Mouse (Mus musculus) layer of hippocampus, adult 11-12 months (tissue): ENCODE measurements around the gene Rps18.
A peak's percentile ranks its signal among the peaks of the same experiment; 100 is the strongest.

Source experiments
- DNase-seq: peaks from one replicate; pipeline ENCODE4 v3.0.0; 2022; ENCODE audit warnings: low spot score

Gene Rps18

DNA sequence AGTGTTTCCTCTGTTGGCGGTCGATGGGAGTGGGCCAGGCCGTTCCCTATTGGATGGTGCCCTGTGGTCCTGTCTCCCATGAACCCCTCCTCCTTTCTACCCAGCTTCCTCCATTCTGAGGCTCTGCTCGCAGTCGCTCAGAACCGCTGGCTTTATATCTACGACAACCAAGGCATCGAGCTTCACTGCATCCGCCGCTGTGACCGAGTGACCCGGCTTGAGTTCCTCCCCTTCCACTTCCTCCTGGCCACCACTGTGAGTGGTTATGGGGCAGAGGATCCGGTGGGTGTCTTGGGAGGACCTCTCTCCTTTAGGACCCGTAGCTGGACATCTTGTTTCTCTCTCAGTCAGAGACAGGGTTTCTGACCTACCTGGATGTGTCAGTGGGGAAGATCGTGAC is 12.3 kb downstream of the Rps18 start:
- DNase-seq = no peak

DNA sequence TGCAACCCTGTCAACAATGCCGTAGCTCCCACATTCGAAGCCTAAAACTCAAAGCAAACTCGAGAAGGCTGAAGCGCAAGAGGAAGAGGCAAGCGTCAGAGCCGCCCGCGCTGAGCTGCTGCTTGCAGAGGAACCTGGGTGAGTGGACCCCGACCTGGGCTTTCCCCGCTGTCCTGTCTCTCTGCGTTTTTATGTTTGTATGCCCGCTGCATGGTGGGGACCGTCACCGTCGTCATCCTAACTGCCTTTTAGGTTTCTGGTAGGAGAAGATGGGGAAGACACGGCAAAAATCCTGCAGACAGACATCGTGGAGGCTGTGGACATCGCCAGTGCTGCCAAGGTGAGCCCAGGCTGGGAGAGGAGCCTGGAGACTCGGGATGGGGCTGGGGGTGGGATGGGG is 14.4 kb downstream of the Rps18 start:
- no peak for DNase-seq

DNA sequence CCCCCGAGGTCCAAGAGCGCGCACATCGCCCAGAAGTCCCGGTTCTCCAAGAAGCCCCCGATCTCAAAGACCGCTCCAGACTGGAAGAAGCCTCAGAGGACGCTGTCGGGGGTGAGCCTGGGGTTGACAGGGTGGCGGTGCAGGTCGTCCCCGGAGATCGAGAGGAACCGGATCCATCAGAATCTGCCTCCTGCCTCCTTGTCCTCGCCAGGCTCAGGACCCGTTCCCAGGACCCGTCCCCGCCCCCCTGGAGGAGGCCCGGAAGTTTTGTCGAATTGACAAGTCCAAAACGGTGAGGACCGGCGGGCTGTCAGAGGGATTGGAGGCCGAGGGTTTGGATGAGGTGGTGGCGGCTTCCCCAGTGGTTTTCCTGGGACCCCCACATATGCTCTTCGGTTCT is 14.8 kb downstream of the Rps18 start:
- no peak for DNase-seq

DNA sequence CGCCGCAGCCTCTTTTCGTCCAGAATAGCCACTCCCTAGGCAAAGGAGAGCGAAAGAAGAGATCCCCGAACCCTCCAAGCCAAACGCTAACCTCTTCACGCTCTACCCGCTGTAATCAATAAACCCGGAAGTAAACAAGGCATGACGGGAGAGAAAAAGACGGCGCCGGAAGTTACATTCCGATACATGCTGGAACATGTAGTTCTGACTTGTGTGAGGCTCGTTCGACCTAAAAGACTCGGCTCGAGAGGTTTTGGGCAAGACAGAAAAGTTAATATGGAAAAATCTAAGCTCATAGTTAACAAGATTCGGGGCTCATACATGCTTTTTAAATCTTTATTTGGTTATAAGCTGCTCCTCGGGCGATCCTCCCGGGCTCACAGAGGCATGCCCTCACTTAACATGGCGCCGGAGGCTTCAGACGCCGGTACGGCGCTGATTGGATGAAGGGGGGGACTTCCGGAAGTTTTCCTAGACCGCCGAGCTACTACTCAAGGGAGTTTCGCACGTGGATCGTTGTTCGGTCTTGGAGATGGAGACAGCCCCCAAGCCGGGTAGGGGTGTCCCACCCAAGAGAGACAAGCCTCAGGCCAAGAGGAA is 15.5 kb downstream of the Rps18 start, which contains the start of the genes Pfdn6 and Wdr46:
TSS of gene Pfdn6 (minus strand) at position 138 of the 600 bp plus-strand sequence.
TSS of gene Wdr46 (plus strand) at position 455 of the 600 bp plus-strand sequence.
- DNase-seq = peak; percentile 86

DNA sequence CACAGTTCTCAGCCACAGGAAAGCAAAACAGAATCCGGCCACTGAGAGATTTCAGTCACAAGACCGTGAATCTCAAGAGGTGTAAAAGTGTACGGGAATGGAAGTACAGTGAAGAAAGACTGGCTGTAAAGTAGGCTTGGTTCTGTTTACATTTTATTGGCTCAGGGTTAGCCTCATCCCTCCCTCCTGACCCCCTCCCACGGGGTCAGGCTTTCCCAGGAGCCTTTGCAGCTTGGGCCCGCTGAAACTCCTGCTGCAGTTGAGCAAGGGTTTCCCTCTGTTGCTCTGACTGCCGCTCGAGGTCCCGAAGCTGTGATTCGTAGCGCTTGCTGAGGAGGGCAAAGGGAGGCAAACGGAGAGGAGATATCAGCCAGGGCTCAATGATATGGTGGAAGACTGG is 17.0 kb downstream of the Rps18 start:
- DNase-seq = no peak

DNA sequence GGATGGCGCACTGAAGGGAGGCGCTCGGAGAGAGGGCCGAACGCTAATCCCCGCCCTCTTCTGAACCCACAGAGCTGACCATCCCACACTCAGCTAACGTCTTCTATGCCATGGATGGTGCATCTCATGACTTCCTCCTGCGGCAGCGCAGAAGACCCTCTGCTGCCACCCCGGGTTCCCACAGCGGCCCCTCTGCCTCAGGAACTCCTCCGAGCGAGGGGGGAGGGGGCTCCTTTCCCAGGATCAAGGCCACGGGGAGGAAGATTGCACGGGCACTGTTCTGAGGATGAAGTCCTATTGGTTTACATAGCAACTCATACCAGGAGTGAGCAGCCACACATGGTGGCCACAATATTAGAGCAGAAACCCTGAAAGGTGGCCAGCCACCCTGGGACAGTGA is 18.8 kb downstream of the Rps18 start:
- DNase-seq = no peak

DNA sequence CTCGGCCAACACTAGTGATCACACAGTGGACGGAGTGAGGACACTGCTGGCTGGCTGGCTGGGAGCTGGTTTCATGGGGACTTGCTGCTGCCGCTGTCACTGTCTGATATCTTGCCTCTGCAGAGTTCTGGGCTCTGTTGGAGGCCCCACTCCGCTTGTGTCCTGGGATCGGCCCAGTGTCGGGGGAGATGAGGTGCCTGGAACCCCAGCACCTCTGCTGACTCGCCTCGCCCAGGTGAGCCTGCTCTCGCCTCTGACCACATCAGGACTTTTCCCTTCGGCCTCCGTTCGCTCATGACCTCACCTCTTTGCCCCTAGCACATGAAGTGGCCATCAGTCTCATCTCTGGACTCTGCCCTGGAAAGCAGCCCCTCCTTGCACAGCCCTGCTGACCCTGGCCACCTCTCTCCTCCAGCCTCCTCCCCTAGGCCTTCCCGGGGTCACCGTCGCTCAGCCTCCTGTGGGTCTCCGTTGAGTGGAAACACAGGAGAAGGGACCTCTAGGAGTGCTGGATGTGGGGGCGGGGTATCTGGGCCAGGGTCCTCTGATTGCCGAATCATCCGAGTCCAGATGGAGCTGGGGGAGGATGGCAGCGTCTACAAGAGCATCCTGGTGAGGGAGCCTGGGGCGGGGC is 20.3 kb downstream of the Rps18 start:
- no peak for DNase-seq

DNA sequence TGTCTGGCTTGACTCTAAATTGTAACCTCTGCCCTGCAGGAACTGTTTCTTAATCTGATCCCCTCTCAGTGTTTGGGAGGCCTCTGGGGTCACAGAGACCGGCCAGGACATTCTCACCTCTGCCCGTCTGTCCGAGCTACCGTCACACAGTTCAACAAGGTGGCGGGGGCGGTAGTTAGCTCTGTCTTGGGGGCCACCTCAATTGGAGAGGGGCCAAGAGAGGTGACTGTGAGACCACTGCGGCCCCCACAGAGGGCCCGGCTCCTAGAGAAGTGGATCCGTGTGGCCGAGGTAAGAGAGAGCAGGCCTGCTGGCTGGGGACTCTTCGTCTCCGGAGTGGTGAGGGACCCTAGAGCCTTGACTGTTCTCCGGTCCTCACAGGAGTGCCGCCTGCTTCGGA is 22.8 kb downstream of the Rps18 start:
- no peak for DNase-seq

DNA sequence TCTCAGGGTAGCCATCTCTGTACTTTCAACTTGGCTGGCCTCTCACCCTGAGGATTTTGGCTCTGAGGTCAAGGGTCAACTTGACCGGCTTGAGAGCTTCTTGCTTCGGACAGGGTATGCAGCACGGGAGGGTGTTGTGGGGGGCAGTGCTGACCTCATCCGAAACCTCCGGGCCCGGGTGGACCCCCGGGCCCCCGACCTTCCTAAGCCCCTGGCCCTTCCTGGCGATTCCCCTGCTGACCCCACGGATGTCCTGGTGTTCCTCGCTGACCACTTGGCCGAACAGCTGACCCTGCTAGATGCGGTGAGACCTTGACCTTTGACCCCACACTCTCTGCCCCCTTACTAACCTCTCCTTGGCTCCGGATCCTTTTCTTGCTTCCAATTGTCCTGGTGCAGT is 23.4 kb downstream of the Rps18 start:
- no peak for DNase-seq

DNA sequence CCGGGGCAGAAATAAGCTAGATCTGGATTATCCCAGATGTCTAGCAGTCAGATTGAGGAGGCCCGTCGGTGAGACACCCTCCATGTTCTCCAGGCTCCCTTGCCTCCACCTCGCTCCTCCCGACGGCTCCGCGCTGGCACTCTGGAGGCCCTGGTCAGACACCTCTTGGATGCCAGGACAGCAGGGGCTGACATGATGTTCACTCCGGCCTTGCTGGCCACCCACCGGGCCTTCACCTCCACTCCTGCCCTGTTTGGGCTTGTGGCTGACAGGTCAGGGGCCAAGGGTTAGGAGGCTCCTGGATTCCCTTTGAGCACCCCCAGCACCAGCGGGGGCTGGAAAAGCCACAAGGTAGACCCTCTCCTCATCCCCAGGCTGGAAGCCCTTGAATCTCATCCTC is 23.9 kb downstream of the Rps18 start:
- no peak for DNase-seq

DNA sequence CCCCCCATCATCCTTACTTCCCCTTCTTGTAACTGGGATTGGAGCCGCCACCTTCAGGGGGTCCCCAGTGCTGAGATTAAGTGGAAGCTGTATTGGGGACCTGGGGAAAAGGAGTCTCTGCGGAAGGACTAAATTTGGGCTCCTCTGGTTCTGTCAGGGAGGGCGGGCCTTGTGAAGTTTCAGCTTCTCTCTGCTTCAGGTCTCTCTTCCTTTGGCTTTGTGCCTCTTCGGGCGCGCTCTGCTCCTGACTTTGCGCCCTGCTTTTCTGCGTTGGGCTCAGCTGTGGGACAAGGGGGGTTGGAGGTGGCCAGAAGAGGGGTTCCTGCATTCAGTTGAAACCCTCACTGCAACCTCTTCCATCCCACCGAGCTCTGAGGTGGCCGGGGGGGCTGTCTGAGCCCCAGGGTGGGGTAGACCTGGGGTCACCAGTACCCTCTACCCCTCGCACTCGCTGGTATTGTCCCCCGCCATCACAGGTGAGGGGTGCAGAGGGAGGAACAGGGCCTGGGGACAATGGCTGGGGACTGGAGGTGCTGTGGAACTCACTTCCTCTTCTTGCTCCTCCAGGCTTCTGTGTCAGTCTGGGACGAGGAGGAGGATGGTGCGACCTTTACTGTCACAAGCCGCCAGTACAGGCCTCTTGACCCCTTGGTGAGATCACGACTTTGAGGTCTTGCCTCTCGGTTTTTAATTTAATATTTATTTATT is 24.5 kb downstream of the Rps18 start:
- no peak for DNase-seq

DNA sequence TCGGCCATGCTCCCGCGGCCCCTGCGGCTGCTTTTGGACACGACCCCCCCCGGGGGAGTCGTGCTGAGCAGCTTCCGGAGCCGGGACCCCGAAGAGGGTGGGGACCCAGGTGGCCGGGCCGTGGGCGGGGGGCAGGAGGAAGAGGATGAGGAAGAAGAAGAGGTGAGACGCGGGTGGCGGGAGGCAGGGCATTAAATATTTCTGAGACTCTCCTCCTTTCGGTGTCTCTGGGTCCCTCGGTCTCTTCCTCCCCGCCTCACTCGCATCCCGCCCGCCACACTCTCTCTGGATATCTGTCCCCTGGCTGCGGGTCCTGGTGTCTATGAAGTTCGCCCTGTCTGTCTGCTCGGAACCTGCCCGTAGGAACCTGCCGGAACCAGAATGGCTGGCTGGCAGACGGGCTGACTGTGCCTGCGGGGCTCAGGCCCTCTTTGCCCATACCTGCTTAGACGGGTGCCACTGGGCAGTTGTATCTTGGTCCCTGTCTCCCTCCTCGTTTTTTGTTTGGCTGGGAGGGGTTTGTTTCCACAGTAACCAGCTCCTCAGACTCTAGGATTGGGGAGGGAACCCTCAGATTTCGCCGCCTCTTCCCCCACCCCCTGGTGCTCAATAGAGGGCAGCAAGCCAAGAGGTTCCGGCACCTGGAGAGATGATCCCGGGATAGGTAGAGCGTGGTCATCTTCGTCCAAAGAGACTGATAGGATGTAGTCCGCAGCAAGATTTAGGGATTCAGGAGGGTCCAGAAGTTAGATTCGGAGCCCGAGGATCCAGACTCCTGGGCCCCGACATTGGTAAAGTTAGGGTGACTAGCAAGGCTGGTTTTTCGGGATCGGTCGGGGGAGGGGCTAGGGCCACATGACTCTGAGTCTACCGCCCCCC is 25.3 kb downstream of the Rps18 start:
- DNase-seq = peak; percentile 76

DNA sequence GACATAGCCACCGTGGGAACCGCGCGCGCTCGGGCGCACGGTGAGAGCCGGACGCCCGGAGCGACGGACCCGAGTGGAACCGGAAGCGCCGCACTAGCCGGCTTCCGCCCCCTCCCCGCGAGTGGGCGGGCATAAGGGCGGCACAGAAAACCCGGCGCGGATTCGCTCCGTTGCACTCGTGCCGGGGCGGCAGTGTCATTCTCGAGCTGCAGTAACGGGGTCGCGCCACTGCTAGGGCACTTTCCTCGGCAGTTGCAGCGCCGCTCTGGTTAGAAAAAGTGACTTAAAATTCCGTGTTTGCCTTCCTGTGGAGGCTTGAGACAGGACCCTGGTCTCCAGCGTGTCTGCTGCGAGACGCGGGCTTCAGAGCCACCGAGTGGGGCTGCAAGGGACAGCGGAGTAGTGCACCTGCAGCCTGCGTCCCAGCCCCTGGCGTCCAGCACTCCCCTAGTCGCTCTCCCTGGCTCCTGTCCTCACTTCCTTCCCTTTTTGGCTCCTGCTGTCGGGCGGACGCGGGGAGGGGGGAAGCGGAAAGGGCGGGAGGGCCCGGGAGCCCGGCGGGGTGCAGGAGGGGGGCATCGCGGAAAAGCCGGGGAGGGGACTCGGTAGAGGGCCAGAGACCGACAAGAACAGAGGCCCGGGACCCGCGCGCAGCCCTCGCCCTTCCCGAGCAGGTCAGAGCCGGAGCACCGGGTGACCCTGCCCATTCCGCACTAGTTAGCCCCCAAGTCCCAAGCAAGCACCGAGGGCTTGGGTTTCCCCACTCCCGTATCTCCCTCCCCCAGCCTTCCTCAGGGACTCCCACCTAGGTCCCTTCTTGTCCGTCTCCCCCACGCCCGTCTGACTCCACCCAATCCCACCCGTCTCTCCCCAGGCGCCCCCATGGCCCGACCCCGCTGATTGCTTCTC is 26.2 kb downstream of the Rps18 start, which contains the start of gene Rgl2:
TSS of gene Rgl2 (plus strand) at position 173 of the 909 bp plus-strand sequence.
- peak; percentile 91 for DNase-seq

DNA sequence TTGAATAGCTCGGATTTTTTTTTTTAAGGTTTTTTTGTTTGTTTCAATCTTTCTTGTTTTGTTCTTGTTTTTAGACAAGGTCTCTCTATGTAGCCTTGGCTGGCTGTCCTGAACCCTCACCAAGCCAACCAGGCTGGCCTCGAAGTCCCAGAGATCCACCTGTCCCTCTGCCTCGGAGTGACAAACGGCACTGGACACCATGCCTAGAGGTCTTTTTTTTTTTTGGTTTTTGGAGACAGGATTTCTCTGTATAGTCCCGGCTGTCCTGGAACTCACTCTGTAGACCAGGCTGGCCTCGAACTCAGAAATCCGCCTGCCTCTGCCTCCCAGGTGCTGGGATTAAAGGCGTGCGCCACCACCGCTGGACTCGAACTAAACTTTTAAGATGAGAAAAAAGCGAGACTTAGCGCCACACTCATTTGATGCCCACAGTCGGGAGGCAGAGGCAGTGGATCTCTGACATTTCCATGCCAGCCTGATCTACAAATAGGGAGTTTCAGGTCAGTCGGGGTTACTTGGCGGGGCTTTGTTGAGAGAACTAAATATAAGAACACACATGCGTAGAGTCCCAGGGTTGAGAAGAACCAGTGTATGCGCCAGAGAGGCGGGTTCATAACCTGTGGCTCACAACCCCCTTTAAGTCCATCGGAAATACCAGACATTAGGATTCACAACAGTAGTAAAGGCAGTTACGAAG is 27.4 kb downstream of the Rps18 start:
- DNase-seq = no peak

DNA sequence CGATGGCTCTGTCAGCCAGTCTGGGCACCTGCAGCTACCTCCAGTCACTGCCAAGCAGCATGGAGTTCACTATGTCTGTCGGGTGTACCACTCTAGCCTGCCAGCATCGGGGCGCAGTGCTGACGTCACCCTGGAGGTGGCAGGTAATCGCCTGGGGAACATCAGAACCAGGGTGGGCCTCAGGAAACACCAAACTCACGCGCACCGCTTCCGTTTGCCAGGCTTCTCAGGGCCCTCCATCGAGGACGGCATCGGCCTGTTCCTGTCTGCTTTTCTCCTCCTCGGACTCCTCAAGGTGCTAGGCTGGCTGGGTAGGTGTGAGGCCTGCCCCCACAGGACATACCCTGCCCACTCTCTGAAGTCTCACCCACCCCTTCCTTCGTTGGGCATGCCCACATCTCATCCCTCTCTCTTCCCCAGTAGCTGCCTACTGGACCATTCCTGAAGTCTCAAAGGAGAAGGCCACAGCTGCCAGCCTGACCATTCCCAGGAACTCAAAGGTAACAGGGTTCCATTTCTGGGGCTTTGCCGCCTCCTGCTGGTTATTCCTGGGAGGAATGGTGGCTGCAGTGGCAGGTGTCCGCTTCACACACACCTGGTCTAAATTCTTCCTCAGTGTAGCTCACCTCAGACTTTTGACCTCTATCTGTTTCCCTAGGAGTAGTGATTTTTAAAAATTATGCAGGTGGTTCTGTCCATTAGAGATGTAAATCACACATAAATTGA is 29.4 kb downstream of the Rps18 start:
- no peak for DNase-seq

DNA sequence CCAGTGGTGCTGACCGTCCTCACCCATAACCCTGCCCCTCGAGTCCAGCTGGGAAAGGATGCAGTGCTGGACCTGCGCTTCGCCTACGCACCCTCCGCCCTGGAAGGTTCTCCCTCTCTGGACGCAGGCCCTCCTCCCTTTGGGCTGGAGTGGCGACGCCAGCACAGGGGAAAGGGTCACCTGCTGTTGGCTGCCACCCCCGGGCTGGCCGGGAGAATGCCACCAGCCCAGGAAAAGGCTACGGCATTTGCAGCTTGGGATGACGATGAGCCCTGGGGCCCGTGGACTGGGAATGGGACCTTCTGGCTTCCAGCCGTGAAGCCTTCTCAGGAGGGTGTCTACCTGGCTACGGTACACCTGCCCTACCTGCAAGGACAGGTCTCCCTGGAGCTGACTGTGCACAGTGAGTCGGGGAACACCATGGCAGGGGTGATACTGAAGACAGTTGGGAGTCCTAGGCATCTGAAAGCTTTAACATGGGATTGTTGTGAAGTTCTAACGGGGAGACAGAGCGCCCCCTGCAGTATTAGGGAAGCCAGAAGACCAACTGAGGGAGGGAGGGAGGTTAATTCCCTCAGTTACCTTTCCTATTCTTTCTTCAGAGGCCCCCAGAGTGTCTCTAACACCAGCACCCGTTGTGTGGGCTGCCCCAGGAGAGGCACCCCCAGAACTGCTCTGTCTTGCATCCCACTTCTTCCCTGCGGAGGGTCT is 30.2 kb downstream of the Rps18 start:
- no peak for DNase-seq

DNA sequence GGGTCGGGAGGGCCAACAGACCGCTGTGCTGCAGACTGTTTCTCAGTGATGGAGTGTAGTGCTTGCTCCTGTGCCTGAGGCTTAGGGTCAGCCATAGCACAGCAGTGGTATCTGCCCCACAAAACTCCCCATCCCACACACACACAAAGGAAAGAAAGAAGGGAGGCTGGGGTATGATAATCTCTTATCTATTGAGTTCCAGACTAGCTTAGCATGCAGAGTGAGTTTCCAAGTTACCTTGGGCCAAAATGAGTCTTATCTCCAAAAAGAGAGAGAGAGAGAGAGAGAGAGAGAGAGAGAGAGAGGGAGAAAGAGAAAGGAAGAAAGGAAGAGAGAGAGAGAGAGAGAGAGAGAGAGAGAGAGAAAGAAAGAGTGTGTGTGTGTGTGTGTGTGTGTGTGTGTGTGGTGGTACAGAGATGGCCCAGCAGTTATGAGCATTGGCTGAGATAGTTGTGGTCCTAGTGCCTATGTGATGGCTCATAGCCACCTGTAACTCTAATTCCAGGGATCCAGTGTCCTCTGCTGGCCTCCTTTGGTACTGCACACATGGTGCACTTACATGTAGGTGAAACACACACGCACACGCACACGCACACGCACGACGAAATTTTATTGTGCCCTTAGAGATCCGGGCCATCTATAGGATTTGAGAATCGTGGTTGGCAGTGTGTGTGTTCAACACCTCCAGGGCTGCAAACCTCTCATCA is 31.1 kb downstream of the Rps18 start:
- DNase-seq = no peak

DNA sequence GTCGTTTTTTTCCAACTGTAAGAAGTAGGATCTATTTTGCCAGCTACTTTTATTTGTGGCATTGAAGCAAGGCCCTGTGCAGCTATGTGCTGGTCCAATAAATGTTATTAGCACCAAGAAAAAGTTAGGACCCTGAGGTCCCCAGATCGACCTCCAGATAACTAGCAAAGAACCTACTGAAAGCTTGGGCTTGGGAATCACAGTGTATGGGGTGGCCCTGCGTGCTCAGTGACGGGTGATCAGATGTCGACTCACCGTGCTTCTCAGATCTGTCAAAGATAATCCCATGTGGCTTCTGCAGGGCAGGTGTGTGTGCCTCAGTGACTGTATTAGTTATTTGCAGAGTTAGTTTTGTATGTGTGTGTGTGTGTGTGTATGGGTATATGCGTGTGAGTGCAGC is 34.4 kb downstream of the Rps18 start:
- no peak for DNase-seq
